Mouse (Mus musculus): Measurements from ENCODE around the gene Sfmbt1.

- TF ChIP-seq CTCF (conservative IDR thresholded peaks at IDR 0.05; ENCODE audit: low read length) (no peak), NANOG (IDR thresholded peaks at IDR 0.05; ENCODE audit: borderline replicate concordance, low read length) (no peak)
Observed at GRCm38 (mm10) chr14:30826174-30827140, 111.8 kb downstream of the Sfmbt1 start.
